Mouse (Mus musculus) lung, postnatal 4 days (tissue): ENCODE data around the gene Trip10.

Experiments used
- DNase-seq, 2 experiments: peaks; one replicate each; pipeline ENCODE4 v3.0.0; 2021

Gene Trip10

DNA sequence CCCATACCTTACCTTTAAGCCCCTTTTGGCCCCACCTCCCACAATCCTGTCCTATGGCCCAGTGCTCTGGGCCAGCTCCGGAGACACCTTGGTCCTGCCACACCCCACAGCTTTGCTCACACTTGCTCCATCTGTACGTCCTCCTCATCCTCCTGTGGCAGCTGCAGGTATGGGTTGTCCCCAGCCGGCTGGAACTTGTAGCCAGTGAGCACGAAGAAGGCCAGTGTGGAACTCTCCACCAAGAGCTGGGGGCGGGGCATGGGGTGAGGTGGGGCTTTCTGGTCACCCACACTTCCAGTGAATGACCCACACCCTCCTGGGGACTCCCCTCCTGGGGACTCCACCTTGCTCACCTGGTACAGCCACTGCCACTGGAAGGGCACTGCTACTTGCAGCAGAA lies 13.5 kb upstream of the Trip10 start:
- peak in 1 of 2 experiments; percentile 15 for DNase-seq

DNA sequence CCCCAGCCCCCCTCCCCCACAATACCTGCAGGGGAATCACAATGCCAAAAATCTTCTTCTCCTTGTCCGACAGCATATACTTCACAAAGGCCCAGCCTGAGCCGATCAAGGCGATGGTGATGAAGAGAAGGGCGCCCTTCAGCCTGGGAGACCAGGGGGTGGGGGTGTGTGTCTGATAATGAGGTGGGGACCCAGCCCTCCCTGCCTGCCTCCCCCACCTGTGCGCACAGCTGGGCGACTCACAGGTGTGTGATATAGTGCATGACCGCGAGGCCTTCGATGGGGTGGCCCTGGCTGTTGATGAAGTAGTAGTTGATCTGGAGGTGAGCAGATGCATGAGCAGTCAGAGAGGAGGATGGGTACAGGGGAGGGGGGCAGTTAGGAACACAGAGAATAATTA lies 12.1 kb upstream of the Trip10 start:
- peak in 1 of 2 experiments; percentile 15 for DNase-seq

- DNase-seq: peak in 1 of 2 experiments; percentile 12
These were observed 5.4 kb upstream of the Trip10 start for GRCm38 (mm10) chr17:57243650-57244370.

DNA sequence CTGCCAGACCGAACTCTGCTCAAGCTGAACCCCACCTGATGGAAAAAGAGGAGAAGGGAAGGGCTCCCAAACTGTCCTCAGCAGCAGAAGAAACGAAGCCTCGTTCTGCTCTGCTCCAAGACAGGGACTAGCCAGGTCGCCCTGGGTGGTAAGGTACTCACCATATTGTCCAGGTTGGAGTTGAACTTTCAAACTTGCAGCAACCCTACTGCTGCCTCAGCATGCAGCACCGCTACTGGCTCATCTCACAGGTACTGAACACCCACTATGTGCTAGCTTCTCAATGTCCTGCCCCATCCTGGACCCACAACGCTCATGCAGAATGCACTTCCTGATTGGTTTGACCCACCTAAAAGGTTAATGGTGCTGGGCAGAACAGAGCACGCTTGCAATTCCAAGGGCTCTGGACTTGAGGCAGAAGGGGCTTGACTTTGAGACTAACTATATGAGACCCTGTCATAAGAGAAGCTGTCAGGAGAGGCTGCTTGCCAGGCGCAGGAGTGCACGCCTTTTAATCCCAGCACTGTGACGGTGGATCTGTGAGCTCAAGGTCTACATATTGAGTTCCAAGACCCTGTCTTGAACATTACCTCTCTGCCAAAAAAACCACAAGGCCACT lies 3.8 kb upstream of the Trip10 start:
- DNase-seq: peak in 1 of 2 experiments; percentile 18

GRCm38 (mm10) chr17:57246663-57247392 lies 2.4 kb upstream of the Trip10 start:
- peak in 1 of 2 experiments; percentile 28 for DNase-seq

DNA sequence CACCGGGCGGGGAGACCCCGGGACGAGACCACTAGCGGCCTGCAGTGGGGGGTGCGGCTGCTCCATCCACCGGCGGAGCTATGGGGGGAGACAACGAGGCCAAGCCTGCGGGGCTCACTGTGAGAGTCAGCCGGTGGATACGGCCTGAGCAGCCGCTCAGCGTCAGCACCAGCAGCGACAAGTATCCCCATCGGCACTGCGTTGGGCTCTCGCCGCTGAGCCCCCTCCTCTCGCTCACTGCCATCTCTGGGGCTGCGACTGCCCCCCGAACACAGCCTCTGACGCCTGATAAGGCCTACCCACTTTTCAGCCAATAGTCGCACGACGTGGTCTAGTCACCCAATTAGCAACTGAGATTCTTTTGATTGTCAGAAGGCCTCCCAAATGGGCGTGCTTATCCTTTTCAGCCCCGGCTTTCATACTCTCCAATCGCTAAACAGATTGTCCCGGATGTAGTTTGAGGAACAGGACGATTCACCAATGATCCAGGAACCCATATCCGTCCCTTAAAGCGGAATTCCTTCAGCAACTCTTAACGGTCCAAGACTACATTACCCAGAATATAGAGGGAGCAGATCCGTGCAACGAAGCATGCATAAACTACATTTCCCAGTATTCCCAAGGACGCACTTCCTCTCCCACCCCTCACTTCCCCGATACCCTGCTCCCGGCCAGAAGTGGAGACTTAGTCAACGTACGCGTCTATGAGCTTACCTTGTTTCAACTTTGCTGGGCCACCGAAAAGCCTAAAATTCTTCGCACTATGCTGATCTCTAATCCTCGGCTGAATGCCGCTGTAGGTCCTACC lies 1.7 kb upstream of the Trip10 start:
- peak; percentile 93 to 95 for DNase-seq

- peak; percentile 92 for DNase-seq
These were observed 1.0 kb upstream of the Trip10 start, which contains the start of gene Gpr108 for GRCm38 (mm10) chr17:57248201-57248699. Gene Gpr108, minus strand, starts transcription at chr17:57248446.

- peak in 1 of 2 experiments; percentile 22 for DNase-seq
These were observed 484 bp upstream of the Trip10 start for GRCm38 (mm10) chr17:57248771-57249170.

- peak; percentile 64 to 74 for DNase-seq
These were observed 1.4 kb downstream of the Trip10 start for GRCm38 (mm10) chr17:57250461-57251160.

DNA sequence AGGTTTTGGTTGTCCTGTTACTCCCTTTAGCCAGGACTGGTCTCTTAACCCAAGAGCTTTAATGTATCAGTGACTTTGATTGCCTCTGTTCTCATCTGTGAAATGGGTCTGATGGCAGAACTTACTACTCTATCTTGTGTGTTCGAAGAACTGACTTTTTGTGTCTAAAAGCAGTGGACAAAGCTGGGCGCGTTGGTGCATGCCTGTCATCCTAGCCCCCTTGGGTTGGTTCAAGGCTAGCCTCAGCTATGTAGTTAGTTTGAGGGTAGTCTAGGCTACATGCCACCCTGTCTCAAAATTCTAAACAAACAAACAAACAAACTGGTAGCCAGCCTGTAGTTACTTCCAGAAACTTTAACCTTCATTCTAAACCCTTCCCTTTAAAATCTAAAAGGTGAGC lies 2.2 kb downstream of the Trip10 start:
- peak in 1 of 2 experiments; percentile 2 for DNase-seq

GRCm38 (mm10) chr17:57253306-57253705 lies 4.1 kb downstream of the Trip10 start:
- DNase-seq: peak in 1 of 2 experiments; percentile 52

GRCm38 (mm10) chr17:57255354-57255753 lies 6.1 kb downstream of the Trip10 start:
- peak in 1 of 2 experiments; percentile 35 for DNase-seq

GRCm38 (mm10) chr17:57256921-57257485 lies 7.7 kb downstream of the Trip10 start:
- DNase-seq: peak in 1 of 2 experiments; percentile 19

- peak in 1 of 2 experiments; percentile 11 for DNase-seq
These were observed 8.9 kb downstream of the Trip10 start for GRCm38 (mm10) chr17:57258191-57258590.

GRCm38 (mm10) chr17:57259742-57260141 lies 10.5 kb downstream of the Trip10 start:
- peak in 1 of 2 experiments; percentile 11 for DNase-seq

GRCm38 (mm10) chr17:57260351-57260750 lies 11.1 kb downstream of the Trip10 start:
- DNase-seq: peak in 1 of 2 experiments; percentile 10

GRCm38 (mm10) chr17:57261286-57261685 lies 12.0 kb downstream of the Trip10 start:
- DNase-seq: peak in 1 of 2 experiments; percentile 16

DNA sequence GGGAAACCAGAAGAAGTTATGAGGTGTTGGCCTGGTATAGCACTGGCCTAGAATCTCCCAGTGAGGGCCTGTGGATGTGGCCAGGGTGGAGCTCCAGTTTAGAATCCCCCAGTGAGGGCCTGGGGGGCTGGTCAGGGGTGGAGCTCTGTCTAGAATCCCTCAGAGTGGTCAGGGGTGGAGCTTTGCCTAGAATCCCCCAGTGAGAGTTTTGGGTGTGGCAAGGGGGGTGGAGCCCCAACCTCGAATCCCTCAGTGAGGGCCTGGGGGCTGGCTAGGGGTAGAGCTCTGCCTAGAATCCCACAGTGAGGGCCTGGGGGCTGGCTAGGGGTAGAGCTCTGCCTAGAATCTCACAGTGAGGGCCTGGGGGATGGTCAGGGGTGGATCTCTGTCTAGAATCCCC lies 12.5 kb downstream of the Trip10 start:
- DNase-seq: peak in 1 of 2 experiments; percentile 15

- DNase-seq: no peak
These were observed 13.8 kb downstream of the Trip10 start for GRCm38 (mm10) chr17:57262901-57263550.

DNA sequence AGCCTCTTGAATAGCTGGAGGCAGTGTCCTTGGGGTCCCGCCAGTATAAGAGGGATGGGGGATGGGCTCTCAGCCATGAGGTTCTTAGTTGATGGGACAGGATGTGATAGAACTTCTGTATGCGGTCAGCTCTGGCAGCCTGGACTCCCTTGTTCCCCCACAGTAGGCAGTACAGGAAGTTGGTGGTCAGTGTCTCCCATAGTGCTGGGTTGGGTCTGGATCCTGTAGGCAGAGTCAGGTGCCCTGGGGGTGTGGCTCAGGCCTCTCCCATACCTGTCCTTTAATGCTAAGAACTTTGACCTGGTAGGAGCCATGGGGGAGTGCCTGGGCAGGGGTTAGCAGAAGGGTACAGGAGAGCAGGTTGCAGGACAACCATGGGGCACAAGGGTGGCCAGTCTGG lies 14.9 kb downstream of the Trip10 start:
- DNase-seq: no peak
